Mouse (Mus musculus) ES-Bruce4 (cell line): ENCODE results near the gene Col13a1. TPM values are rescaled to one million over a fixed set of nuclear protein-coding genes. Genes with fewer than 3 reads are reported as not detected.

ENCODE experiments used
- H3K27ac ChIP-seq: 2 replicates; pipeline ENCODE4 v1.5.1; 2012; ENCODE audit warnings: low read length, inconsistent platforms; ENCODE audit not compliant: insufficient read depth
- H3K27me3 ChIP-seq: 2 replicates; pipeline ENCODE4 v1.6.1; 2012; ENCODE audit warnings: mild to moderate bottlenecking, low read length, inconsistent platforms; ENCODE audit not compliant: control insufficient read depth, poor library complexity, insufficient read depth, severe bottlenecking
- H3K36me3 ChIP-seq: 2 replicates; pipeline ENCODE4 v1.6.1; 2012; ENCODE audit warnings: inconsistent platforms, mild to moderate bottlenecking, low read length, moderate library complexity; ENCODE audit not compliant: control insufficient read depth, poor library complexity, insufficient read depth, severe bottlenecking
- H3K4me1 ChIP-seq: one replicate; pipeline ENCODE4 v1.8.1; 2011; ENCODE audit warnings: low read length; ENCODE audit not compliant: control insufficient read depth, insufficient read depth
- H3K4me3 ChIP-seq: 2 replicates; pipeline ENCODE4 v1.5.1; 2011; ENCODE audit warnings: low read depth, mild to moderate bottlenecking, low read length
- H3K9ac ChIP-seq: 2 replicates; pipeline ENCODE4 v1.6.1; 2012; ENCODE audit warnings: low read depth, mild to moderate bottlenecking, inconsistent platforms; ENCODE audit not compliant: poor library complexity, severe bottlenecking
- H3K9me3 ChIP-seq: replicated peaks from 2 replicates; pipeline ENCODE4 v1.6.1; 2012; ENCODE audit warnings: mild to moderate bottlenecking, low read length, inconsistent platforms; ENCODE audit not compliant: control insufficient read depth, poor library complexity, insufficient read depth, severe bottlenecking
- CTCF ChIP-seq: IDR thresholded peaks from one replicate; pipeline ENCODE4 v1.8.1; 2011; ENCODE audit warnings: low read depth, low read length
- EP300 ChIP-seq: IDR thresholded peaks from 2 replicates; pipeline ENCODE4 v1.6.1; 2011; ENCODE audit warnings: low read depth, low read length; ENCODE audit not compliant: insufficient read depth
- POLR2A ChIP-seq: IDR thresholded peaks from one replicate; pipeline ENCODE4 v1.8.1; 2011; ENCODE audit warnings: low read length; ENCODE audit not compliant: insufficient read depth
- polyA plus RNA-seq: library from polyadenylated mRNA; stranded (reverse); fragments of >200 nt; gene quantifications from 2 replicates; pipeline ENCODE4 v1.2.4, GENCODE M21; 2011; ENCODE audit warnings: low read depth; ENCODE audit not compliant: missing spikeins, insufficient read depth, insufficient read length

Gene Col13a1
- polyA plus RNA-seq, 1 experiment: 1.0 TPM

DNA sequence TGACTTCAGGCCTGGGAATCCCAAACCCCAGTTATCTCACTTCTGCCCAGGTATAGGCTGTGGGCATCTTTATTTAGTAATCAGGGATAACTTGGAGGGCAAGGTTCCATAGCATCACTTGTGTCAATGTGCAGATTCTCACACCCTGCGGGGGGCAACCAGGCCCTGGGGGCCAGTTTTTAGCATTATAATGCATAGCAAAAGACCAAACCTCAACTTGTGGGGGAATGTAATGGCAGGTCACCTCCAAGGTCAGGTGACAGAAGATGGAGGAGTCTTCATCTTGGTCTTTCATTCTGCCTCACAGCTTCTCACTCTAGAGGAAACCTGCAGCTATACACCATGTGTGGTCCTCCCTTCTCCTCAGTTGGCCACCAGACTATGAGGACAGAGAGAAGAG lies 20.9 kb upstream of the Col13a1 start:
- H3K36me3 ChIP-seq: no peaks in the 10 kb centered on the region
- H3K4me1 ChIP-seq: peaks cover 4% of the 10 kb centered on the region
- no peak overlapping the region for H3K9ac ChIP-seq
- no peaks in the 10 kb centered on the region for H3K27me3 ChIP-seq
- H3K4me3 ChIP-seq: no peak overlapping the region
- TF ChIP-seq EP300 (peak; percentile 85), POLR2A (no peak)
- peak overlapping the region; percentile 60 for H3K27ac ChIP-seq
- peaks cover 8% of the 10 kb centered on the region; the same call in 1 of the 2 replicates for H3K9me3 ChIP-seq

DNA sequence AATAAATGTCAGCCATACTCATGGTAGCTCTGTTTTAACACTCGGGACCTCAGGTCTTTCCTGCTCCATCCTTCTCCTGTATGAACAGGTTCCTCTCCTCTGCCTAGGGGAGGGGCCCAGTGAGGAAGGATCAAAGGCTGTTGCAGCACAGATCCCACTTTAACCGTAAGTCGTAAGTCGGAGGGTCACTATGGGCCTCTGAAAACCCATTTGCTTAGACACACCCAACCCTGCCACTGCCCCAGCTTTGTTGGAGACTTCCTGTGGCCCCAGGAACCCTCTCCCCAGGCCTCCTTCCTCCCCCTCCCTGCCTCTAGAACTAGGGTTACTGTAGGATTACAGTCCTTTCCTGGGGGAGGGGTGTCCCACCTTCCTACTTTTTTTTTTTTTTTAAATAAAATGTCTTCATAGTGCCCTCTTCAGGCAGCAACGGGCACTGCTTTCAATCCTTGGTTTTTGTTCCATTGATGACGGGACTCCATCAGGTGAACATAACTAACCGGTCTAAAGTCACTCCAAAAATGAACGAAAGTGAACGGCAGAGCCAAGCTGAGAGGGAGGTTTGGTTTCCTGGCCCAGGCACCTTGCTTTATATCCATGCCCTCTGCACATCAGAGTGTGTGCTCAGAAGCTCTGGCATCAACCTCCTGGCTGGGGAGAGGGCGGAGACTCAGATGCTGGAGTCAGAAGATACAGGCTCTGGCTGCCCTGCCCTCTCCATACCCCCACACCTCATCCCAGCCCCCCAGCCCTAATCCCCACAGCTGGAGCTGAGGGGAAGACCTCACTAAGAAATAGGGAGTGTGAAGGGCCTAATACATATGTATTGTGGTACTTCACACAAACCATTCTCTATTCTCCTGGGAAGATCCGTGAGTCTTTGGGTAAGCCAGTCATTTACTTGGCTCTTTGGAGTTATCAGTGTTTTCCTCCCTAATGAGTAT lies 12.8 kb upstream of the Col13a1 start:
- no peak for TF ChIP-seq POLR2A
- no peak for TF ChIP-seq EP300
- TF ChIP-seq CTCF: no peak
- Histone ChIP-seq H3K27me3 (no peaks in the 10 kb centered on the region), H3K4me1 (peaks cover 4% of the 10 kb centered on the region), H3K9ac (no peak overlapping the region), H3K9me3 (no peaks in the 10 kb centered on the region), H3K4me3 (no peak overlapping the region), H3K27ac (no peak overlapping the region), H3K36me3 (no peaks in the 10 kb centered on the region)

DNA sequence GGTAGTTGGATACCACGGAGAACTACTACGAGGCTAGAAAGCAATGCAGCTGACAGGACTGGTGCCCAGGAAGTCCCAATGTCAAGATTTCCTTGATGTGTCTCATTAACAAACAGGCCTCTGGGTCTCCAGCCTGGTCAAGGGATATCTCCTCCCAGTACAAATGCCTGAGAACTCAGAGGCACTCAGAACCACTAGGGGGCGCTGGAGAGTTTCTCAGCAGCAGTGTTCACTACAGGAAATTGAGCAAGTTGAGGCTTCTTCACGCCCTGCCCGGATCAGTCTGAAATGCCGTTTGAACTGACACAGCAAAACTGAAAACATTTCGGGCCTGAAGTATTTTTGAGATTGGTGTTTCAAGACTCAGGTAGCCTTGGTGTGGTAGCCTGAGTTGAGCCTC lies 1.5 kb upstream of the Col13a1 start:
- TF ChIP-seq CTCF: peak; percentile 89
- no peak for TF ChIP-seq EP300
- TF ChIP-seq POLR2A: no peak
- H3K4me1 ChIP-seq: no peaks in the 10 kb centered on the region
- H3K9ac ChIP-seq: no peak overlapping the region
- no peak overlapping the region for H3K4me3 ChIP-seq
- no peaks in the 10 kb centered on the region for H3K9me3 ChIP-seq
- H3K27me3 ChIP-seq: peaks cover 7% of the 10 kb centered on the region; the same call in 1 of the 2 replicates
- no peak overlapping the region for H3K27ac ChIP-seq
- H3K36me3 ChIP-seq: no peaks in the 10 kb centered on the region

DNA sequence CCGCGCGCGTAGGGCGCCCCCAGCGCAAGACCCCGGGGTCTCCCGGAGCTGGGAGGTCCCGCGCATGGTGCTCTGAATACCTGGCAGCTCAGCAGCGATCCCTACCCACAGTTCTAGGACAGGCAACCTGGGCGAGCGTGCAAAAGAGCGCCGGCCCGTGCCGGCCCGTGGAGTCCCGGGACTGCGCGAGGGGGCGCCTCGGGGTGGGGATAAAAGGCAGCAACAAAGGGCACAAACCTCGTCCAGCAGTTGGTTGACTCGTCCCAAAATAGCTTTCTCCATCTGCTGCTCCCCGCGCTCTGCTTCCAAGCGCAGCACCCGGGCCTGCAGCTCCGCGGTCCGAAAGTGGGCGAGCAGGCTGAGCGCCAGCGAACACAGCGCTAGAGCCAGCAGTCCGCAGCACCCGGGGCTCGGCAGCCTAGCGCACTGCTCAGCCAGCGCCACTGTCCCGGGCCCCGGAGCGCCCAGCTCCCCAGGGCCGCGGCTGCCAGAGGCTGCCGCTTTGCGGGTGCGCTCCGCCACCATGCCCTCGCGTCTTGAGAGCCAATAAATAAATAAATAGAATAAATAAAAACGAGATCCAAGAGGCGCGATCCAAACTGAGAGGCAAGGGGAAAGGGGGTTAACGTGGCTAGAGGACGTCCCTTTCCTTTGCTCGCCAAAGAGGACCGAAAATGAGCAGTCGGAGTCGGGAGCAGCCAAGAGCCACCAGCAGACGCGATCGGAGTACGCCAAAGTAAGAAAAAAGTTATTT lies 619 bp downstream of the Col13a1 start:
- Histone ChIP-seq H3K27ac (no peak overlapping the region), H3K9ac (peak overlapping the region; percentile 66)

DNA sequence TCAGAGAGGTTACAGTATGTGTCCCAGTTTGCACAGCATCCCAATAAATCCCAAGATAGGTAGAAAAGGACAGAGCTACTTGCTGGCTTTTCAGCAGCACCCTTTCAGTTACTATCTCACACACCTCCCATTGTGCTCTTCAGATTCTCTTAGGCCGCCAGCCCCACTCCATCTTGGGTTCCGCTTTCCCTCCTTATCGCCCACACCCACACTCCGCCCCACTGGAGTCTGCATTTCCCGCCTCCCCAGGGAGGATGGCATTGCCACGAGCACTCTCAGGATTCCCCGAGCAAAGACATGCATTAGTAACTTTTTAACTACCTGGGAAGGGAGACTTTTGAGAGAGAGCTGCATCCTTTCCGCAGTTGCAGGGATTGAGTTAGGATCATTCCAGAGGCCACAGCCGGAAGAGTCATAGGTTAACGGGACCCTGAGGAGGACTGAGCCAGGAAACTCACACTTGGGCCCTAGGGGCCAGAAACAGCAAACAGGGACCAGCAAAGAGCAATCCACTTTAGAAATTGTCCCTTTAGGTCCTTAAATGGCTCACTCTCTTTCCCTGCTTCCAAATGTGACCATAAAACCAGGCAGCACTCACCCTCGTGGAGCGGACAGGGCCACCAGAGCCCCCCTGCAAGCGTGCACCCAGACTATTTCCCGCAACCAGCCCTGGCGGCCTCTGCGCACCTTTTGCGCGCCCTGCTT lies 1.4 kb downstream of the Col13a1 start:
- H3K9ac ChIP-seq: peak overlapping the region; percentile 66
- no peak for TF ChIP-seq CTCF
- TF ChIP-seq POLR2A: no peak
- TF ChIP-seq EP300: no peak
- H3K27me3 ChIP-seq: peaks cover 7% of the 10 kb centered on the region; the same call in 1 of the 2 replicates
- H3K4me3 ChIP-seq: peak overlapping the region; percentile 82
- no peaks in the 10 kb centered on the region for H3K9me3 ChIP-seq
- no peaks in the 10 kb centered on the region for H3K4me1 ChIP-seq
- H3K27ac ChIP-seq: no peak overlapping the region
- H3K36me3 ChIP-seq: no peaks in the 10 kb centered on the region

More for the DNA sequence above, 619 bp downstream of the Col13a1 start:
- Histone ChIP-seq H3K4me1 (no peaks in the 10 kb centered on the region), H3K4me3 (peak overlapping the region; percentile 82), H3K27me3 (peaks cover 7% of the 10 kb centered on the region; the same call in 1 of the 2 replicates), H3K9me3 (no peaks in the 10 kb centered on the region), H3K36me3 (no peaks in the 10 kb centered on the region)
- TF ChIP-seq EP300 (no peak), CTCF (peak; percentile 0), POLR2A (no peak)
